Mouse (Mus musculus) MEL (cell line): ENCODE data around the gene Mlx. TPM values are rescaled to one million over a fixed set of nuclear protein-coding genes. Genes with fewer than 3 reads are reported as not detected.

Source experiments
- DNase-seq: peaks from one replicate; pipeline ENCODE4 v3.0.0; 2011; ENCODE audit warnings: low read depth, low spot score
- H3K27ac ChIP-seq: 2 replicates; pipeline ENCODE4 v1.5.1; 2012; ENCODE audit warnings: low read depth, mild to moderate bottlenecking, control low read depth, low read length, moderate library complexity; ENCODE audit not compliant: control insufficient read depth
- H3K27me3 ChIP-seq, 2 experiments: fragments of 150-350 bp in 1 of 2; sonication (generic) in 1 of 2; 2 replicates each; pipeline ENCODE4 v1.6.1; 2012; ENCODE audit warnings: low read length in 2 of 2, mild to moderate bottlenecking in 2 of 2, improper control_type of control experiment in 1 of 2, moderate library complexity in 1 of 2; ENCODE audit not compliant: insufficient read depth in 2 of 2, control insufficient read depth in 1 of 2
- H3K36me3 ChIP-seq, 2 experiments: 2 replicates each; pipeline ENCODE4 v1.6.1; 2012 to 2014; ENCODE audit warnings: low read length in 2 of 2, improper control_type of control experiment in 1 of 2, inconsistent platforms in 1 of 2, mild to moderate bottlenecking in 1 of 2; ENCODE audit not compliant: insufficient read depth in 2 of 2, control insufficient read depth in 1 of 2
- H3K4me1 ChIP-seq, 2 experiments: fragments of 150-350 bp in 1 of 2; sonication (generic) in 1 of 2; 2 replicates each; pipeline ENCODE4 v1.6.1; 2012; ENCODE audit warnings: low read length in 2 of 2, improper control_type of control experiment in 1 of 2, mild to moderate bottlenecking in 1 of 2; ENCODE audit not compliant: insufficient read depth in 2 of 2, control insufficient read depth in 1 of 2
- H3K4me3 ChIP-seq, 2 experiments: fragments of 150-350 bp in 1 of 2; sonication (generic) in 1 of 2; 2 replicates each; pipeline ENCODE4 v1.5.1; 2012; ENCODE audit warnings: low read depth in 2 of 2, low read length in 2 of 2, mild to moderate bottlenecking in 2 of 2, moderate library complexity in 2 of 2, control low read depth in 1 of 2, improper control_type of control experiment in 1 of 2; ENCODE audit not compliant: control insufficient read depth in 1 of 2, insufficient read depth in 1 of 2
- H3K79me2 ChIP-seq: 2 replicates; pipeline ENCODE4 v1.6.1; 2012; ENCODE audit warnings: mild to moderate bottlenecking, low read length, moderate library complexity; ENCODE audit not compliant: control insufficient read depth, poor library complexity, insufficient read depth
- H3K9ac ChIP-seq: 2 replicates; pipeline ENCODE4 v1.6.1; 2012; ENCODE audit warnings: low read depth, mild to moderate bottlenecking, control low read depth, low read length, moderate library complexity; ENCODE audit not compliant: control insufficient read depth, poor library complexity, severe bottlenecking
- H3K9me3 ChIP-seq: fragments of 150-350 bp; sonication (generic); replicated peaks from 2 replicates; pipeline ENCODE4 v1.6.1; 2012; ENCODE audit warnings: mild to moderate bottlenecking, low read length, improper control_type of control experiment, moderate library complexity; ENCODE audit not compliant: insufficient read depth
- CHD1 ChIP-seq: IDR thresholded peaks from 2 replicates; pipeline ENCODE4 v1.6.1; 2012; ENCODE audit warnings: low read depth, mild to moderate bottlenecking, inconsistent platforms, low read length, improper control_type of control experiment
- E2F4 ChIP-seq: IDR thresholded peaks from 2 replicates; pipeline ENCODE4 v1.6.1; 2011; ENCODE audit warnings: low read depth, low read length, improper control_type of control experiment, borderline replicate concordance
- ELF1 ChIP-seq: IDR thresholded peaks from 2 replicates; pipeline ENCODE4 v1.6.1; 2014; ENCODE audit warnings: low read depth, mild to moderate bottlenecking, inconsistent platforms, low read length, improper control_type of control experiment, moderate library complexity
- ETS1 ChIP-seq: IDR thresholded peaks from 2 replicates; pipeline ENCODE4 v1.6.1; 2012; ENCODE audit warnings: low read depth, mild to moderate bottlenecking, inconsistent platforms, low read length, improper control_type of control experiment, moderate library complexity
- GATA1 ChIP-seq: IDR thresholded peaks from 2 replicates; pipeline ENCODE4 v1.6.1; 2011; ENCODE audit warnings: low read depth, low read length, improper control_type of control experiment
- HCFC1 ChIP-seq: IDR thresholded peaks from 2 replicates; pipeline ENCODE4 v1.6.1; 2012; ENCODE audit warnings: low read depth, mild to moderate bottlenecking, inconsistent platforms, low read length, improper control_type of control experiment, moderate library complexity
- JUND ChIP-seq: IDR thresholded peaks from 2 replicates; pipeline ENCODE4 v1.6.1; 2011; ENCODE audit warnings: low read depth, mild to moderate bottlenecking, improper control_type of control experiment, low read length
- KAT2A ChIP-seq: conservative IDR thresholded peaks from 2 replicates; pipeline ENCODE4 v1.6.1; 2012; ENCODE audit warnings: low read depth, low read length, improper control_type of control experiment, inconsistent platforms
- MAFK ChIP-seq: IDR thresholded peaks from 2 replicates; pipeline ENCODE4 v1.6.1; 2011; ENCODE audit warnings: low read depth, mild to moderate bottlenecking, low read length, improper control_type of control experiment, borderline replicate concordance
- MAX ChIP-seq: IDR thresholded peaks from 2 replicates; pipeline ENCODE4 v1.6.1; 2011; ENCODE audit warnings: low read length, improper control_type of control experiment
- MAZ ChIP-seq: IDR thresholded peaks from 2 replicates; pipeline ENCODE4 v1.6.1; 2012; ENCODE audit warnings: low read depth, mild to moderate bottlenecking, inconsistent platforms, low read length, improper control_type of control experiment
- MXI1 ChIP-seq: IDR thresholded peaks from 2 replicates; pipeline ENCODE4 v1.6.1; 2011; ENCODE audit warnings: mild to moderate bottlenecking, low read depth, low read length, improper control_type of control experiment
- MYB ChIP-seq: IDR thresholded peaks from 2 replicates; pipeline ENCODE4 v1.6.1; 2011; ENCODE audit warnings: mild to moderate bottlenecking, low read depth, low read length, improper control_type of control experiment
- MYC ChIP-seq: IDR thresholded peaks from 2 replicates; pipeline ENCODE4 v1.6.1; 2011; ENCODE audit warnings: low read depth, mild to moderate bottlenecking, low read length, improper control_type of control experiment, moderate library complexity
- NELFE ChIP-seq: IDR thresholded peaks from 2 replicates; pipeline ENCODE4 v1.6.1; 2011; ENCODE audit warnings: low read depth, low read length, improper control_type of control experiment
- NRF1 ChIP-seq: IDR thresholded peaks from 2 replicates; pipeline ENCODE4 v1.6.1; 2014; ENCODE audit warnings: low read depth, mild to moderate bottlenecking, inconsistent platforms, low read length, improper control_type of control experiment, moderate library complexity; ENCODE audit not compliant: poor library complexity, insufficient read depth, severe bottlenecking
- POLR2A ChIP-seq, 2 experiments: IDR thresholded peaks; 2 replicates each; pipeline ENCODE4 v1.6.1; 2011 to 2012; ENCODE audit warnings: low read length in 2 of 2, mild to moderate bottlenecking in 2 of 2, control low read depth in 1 of 2, improper control_type of control experiment in 1 of 2, low read depth in 1 of 2, moderate library complexity in 1 of 2; ENCODE audit not compliant: control insufficient read depth in 1 of 2, insufficient read depth in 1 of 2, poor library complexity in 1 of 2
- POLR2AphosphoS2 ChIP-seq: IDR thresholded peaks from 2 replicates; pipeline ENCODE4 v1.6.1; 2011; ENCODE audit warnings: low read length, improper control_type of control experiment
- POLR2AphosphoS5 ChIP-seq: IDR thresholded peaks from 2 replicates; pipeline ENCODE4 v1.6.1; 2012; ENCODE audit warnings: low read depth, borderline replicate concordance, mild to moderate bottlenecking, inconsistent platforms, low read length, moderate library complexity, mixed read lengths
- RAD21 ChIP-seq: IDR thresholded peaks from 2 replicates; pipeline ENCODE4 v1.6.1; 2011; ENCODE audit warnings: mild to moderate bottlenecking, low read depth, low read length, improper control_type of control experiment
- RCOR1 ChIP-seq: IDR thresholded peaks from 2 replicates; pipeline ENCODE4 v1.6.1; 2012; ENCODE audit warnings: low read depth, mild to moderate bottlenecking, inconsistent platforms, low read length, improper control_type of control experiment
- SIN3A ChIP-seq: IDR thresholded peaks from 2 replicates; pipeline ENCODE4 v1.6.1; 2012; ENCODE audit warnings: low read length, improper control_type of control experiment, inconsistent platforms
- SMC3 ChIP-seq: IDR thresholded peaks from 2 replicates; pipeline ENCODE4 v1.6.1; 2011; ENCODE audit warnings: low read depth, low read length, improper control_type of control experiment
- TBP ChIP-seq: IDR thresholded peaks from 2 replicates; pipeline ENCODE4 v1.8.0; 2011; ENCODE audit warnings: low read depth, low read length, improper control_type of control experiment
- TCF12 ChIP-seq: IDR thresholded peaks from 2 replicates; pipeline ENCODE4 v1.6.1; 2014; ENCODE audit warnings: low read depth, mild to moderate bottlenecking, inconsistent platforms, low read length, improper control_type of control experiment, moderate library complexity
- UBTF ChIP-seq: IDR thresholded peaks from 2 replicates; pipeline ENCODE4 v1.6.1; 2012; ENCODE audit warnings: low read depth, mild to moderate bottlenecking, inconsistent platforms, low read length, improper control_type of control experiment, moderate library complexity, borderline replicate concordance; ENCODE audit not compliant: insufficient read depth
- USF1 ChIP-seq: IDR thresholded peaks from 2 replicates; pipeline ENCODE4 v1.6.1; 2014; ENCODE audit warnings: low read depth, mild to moderate bottlenecking, inconsistent platforms, low read length, improper control_type of control experiment, moderate library complexity
- USF2 ChIP-seq, 2 experiments: IDR thresholded peaks; 2 replicates each; pipeline ENCODE4 v1.6.1; 2011 to 2012; ENCODE audit warnings: improper control_type of control experiment in 2 of 2, low read length in 2 of 2, borderline replicate concordance in 1 of 2, inconsistent platforms in 1 of 2, low read depth in 1 of 2, mild to moderate bottlenecking in 1 of 2; ENCODE audit not compliant: insufficient read depth in 1 of 2
- ZKSCAN1 ChIP-seq: IDR thresholded peaks from 2 replicates; pipeline ENCODE4 v1.6.1; 2012; ENCODE audit warnings: low read depth, mild to moderate bottlenecking, inconsistent platforms, low read length, improper control_type of control experiment, moderate library complexity
- ZMIZ1 ChIP-seq: IDR thresholded peaks from 2 replicates; pipeline ENCODE4 v1.6.1; 2012; ENCODE audit warnings: low read depth, mild to moderate bottlenecking, inconsistent platforms, low read length, improper control_type of control experiment, moderate library complexity
- polyA plus RNA-seq, 2 experiments: library from polyadenylated mRNA; stranded (reverse) in 1 of 2; unstranded in 1 of 2; fragments of >175 nt in 1 of 2; fragments of >200 nt in 1 of 2; gene quantifications; 2 replicates each; pipeline versions ENCODE4 v1.2.1 to v1.2.4; 2012; ENCODE audit warnings: low replicate concordance in 2 of 2, low read depth in 1 of 2; ENCODE audit not compliant: insufficient read length in 2 of 2, insufficient read depth in 1 of 2, missing spikeins in 1 of 2
- total RNA-seq: library from RNA; depleted of rRNA; stranded (reverse); fragments of 300-350 nt; gene quantifications from 2 replicates; pipeline ENCODE4 v1.2.3, GENCODE M21; 2012

Mlx gene
- total and polyA plus RNA-seq, 3 experiments, result 57.5 to 75.9 TPM; not detected in 1

DNA sequence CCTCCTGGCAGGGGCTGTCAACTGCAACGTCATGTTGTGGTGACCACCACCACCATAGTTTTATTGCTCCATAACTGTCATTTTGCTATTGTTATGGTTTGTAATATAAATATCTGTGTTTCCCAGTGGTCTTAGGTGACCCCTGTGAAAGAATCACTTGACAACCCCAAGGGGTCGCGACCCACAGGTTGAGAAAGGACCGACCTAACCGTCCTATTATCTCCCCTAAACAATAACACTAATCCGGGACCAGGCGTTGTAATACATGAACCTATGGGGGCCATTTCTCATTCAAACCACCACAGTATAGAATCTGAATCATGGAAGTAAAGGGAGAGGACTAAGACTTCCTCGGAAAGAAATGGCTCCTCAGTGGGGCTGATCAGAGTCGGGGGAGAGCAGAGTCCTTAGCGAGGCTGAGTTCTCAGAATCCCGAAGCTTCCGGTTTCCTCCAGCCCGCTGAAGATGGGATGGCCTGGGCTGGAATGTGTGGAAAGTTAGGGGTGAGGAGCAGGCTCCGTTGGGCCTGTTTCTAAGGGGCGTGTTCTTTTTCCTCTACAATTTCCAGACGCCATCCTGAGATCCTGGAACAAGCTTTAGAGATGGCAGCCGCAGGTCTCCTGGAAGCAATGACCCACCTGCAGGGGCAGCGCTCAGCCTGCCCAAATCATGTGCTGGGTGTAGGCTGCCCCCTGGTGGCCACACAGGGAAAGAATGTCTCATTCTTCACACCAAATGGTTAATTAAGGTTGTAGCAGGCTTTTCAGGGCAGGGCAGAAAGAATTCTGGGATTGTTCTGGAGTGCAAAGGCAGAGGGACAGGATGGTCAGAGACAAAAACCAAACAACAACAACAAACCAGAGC lies 20.3 kb upstream of the Mlx start (continued):
- TF ChIP-seq MXI1 (peak; percentile 67), RAD21 (peak; percentile 99), MYC (peak; percentile 83), HCFC1 (peak; percentile 59; the same call in 1 of the 2 replicates), MAFK (no peak), KAT2A (no peak), MAZ (0 out of 2 replicates have a peak, but pooled peaks have one; percentile 38), TCF12 (peak; percentile 45; the same call in 1 of the 2 replicates), ZMIZ1 (no peak), RCOR1 (no peak), ELF1 (peak; percentile 40; the same call in 1 of the 2 replicates), ETS1 (0 out of 2 replicates have a peak, but pooled peaks have one; percentile 29), JUND (0 out of 2 replicates have a peak, but pooled peaks have one; percentile 40), ZKSCAN1 (no peak), MYB (no peak), GATA1 (no peak), MAX (peak; percentile 84), POLR2AphosphoS2 (no peak)

DNA sequence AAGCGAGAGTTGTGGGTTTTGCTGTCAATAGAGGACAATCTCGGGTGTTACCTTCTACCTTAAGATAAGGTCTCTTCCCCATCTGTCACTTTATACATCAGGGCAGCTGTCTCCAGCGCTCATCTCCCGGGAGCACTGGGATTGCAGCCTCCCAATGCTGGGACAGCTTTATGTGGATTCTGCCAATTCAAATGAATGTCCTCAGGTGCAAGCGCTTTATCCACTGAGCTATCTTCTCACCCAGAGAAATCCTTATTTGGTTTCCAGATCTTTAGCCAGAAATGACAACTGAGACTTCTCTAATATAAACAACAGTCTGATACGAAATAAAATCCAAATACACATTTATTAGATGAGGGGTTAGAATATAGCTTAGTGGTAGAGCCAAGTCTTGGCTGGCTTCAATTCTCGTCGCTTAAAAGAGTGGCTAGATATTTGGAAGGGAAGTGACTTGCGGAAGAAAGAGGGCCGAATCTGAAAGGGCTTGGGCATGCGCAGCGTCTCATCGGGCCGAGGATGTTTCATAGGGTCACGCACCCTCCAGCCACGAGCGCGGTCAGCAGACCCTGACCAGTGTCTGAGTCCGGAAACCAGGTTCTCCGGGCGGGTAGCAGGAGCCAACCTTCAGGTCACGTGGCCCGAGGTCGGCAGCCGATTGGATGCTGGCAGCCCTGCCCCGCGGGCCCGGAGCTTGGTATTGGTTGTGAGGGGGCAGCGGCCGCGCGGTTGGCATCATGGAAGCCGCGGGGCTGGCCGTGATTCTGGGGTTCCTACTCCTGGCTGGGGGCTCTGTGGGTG lies 17.5 kb upstream of the Mlx start, which contains the start of gene Naglu:
TSS of gene Naglu (plus strand) at position 622 of the 798 bp plus-strand sequence.
- no peaks in the 10 kb centered on the region; the same call in 1 of the 2 replicates for H3K79me2 ChIP-seq
- H3K27ac ChIP-seq, result no peak within 1 kb of the TSS
- no peaks in the 10 kb centered on the region for H3K27me3 ChIP-seq
- TF ChIP-seq POLR2A (IDR thresholded peaks at IDR 0.05; ENCODE audit: control insufficient read depth in 1 of 2, insufficient read depth in 1 of 2, low read depth in 1 of 2, low read length in 2 of 2, poor library complexity in 1 of 2), result peak; percentile 72 to 76; a peak in 3 of 4 replicates
- no peak for TF ChIP-seq RAD21
- peak; percentile 53 for TF ChIP-seq ELF1
- TF ChIP-seq UBTF, result 0 out of 2 replicates have a peak, but pooled peaks have one; percentile 54
- no peak for TF ChIP-seq E2F4
- peak; percentile 97 for TF ChIP-seq MAX
- TF ChIP-seq POLR2AphosphoS5, result no peak
- TF ChIP-seq CHD1, result no peak
- peak; percentile 53 for TF ChIP-seq NELFE
- TF ChIP-seq USF1, result peak; percentile 100
- peak; percentile 38; the same call in 1 of the 2 replicates for TF ChIP-seq RCOR1
- no peak for TF ChIP-seq SMC3
- peak; percentile 38 for TF ChIP-seq TBP
- TF ChIP-seq TCF12, result peak; percentile 5; the same call in 1 of the 2 replicates
- peak; percentile 89 to 96 for TF ChIP-seq USF2 (IDR thresholded peaks at IDR 0.05; ENCODE audit: borderline replicate concordance in 1 of 2, insufficient read depth in 1 of 2, low read depth in 1 of 2, low read length in 2 of 2)
- 0 out of 2 replicates have a peak, but pooled peaks have one; percentile 4 for TF ChIP-seq MYC
- TF ChIP-seq SIN3A, result peak; percentile 63
- TF ChIP-seq NRF1, result peak; percentile 71

More for the DNA sequence above, 17.5 kb upstream of the Mlx start, which contains the start of gene Naglu:
- H3K4me3 ChIP-seq, result peak within 1 kb of the TSS; percentile 63
- peaks cover 6 to 12% of the 10 kb centered on the region in 2 experiments for H3K4me1 ChIP-seq
- H3K36me3 ChIP-seq, result peaks cover 0 to 8% of the 10 kb centered on the region in 2 experiments; a peak in 2 of 4 replicates
- peak; percentile 94 for DNase-seq
- H3K9ac ChIP-seq, result peak within 1 kb of the TSS; percentile 77
- no peaks in the 10 kb centered on the region for H3K9me3 ChIP-seq
